Mouse (Mus musculus) erythroblast, embryonic 14.5 days (primary cell): ENCODE data around the gene Slc7a6.

Experiments
- GATA1 ChIP-seq: IDR thresholded peaks from 2 replicates; pipeline ENCODE4 v1.6.1; 2012; ENCODE audit warnings: low read length, inconsistent platforms, mixed read lengths
- TAL1 ChIP-seq: IDR thresholded peaks from 3 replicates; pipeline ENCODE4 v1.6.1; 2012; ENCODE audit warnings: low read length, inconsistent platforms, mixed read lengths

- TF ChIP-seq GATA1 (no peak), TAL1 (no peak)
Measured at GRCm38 (mm10) chr8:106133946-106134345, 34.7 kb upstream of the Slc7a6 start.
